Comparison of ENCODE assay signal across 9 mouse cellular contexts in genomic region chr7:128860141-128860540, GRCm38 (mm10).
DNase-seq lines count a peak whose midpoint lies in the region; ATAC-seq and TF ChIP-seq lines count a peak whose summit lies in the region.
"Had no signal": no experiment of that assay in that cellular context is flagged by ENCODE, and none has a peak within 500 bp of the region (broad histone marks: within the 10 kb centered on the region; RNA-seq: fewer than 3 reads in every experiment).

No protein-coding gene starts in this region.

- H3K9ac ChIP-seq in liver, embryonic 14.5 days (replicated peaks), result no peak overlapping the region
- H3K9ac ChIP-seq: heart, embryonic 13.5 days had no signal

- no peak overlapping the region for H3K27ac ChIP-seq in liver, embryonic 14.5 days
- H3K27ac ChIP-seq: heart, embryonic 13.5 days had no signal

- ATAC-seq in liver, embryonic 14.5 days (ENCODE audit: insufficient read depth), result peak; percentile 58

- 2% methylated on average over 3 of the region's 3 CpGs for WGBS in liver, embryonic 14.5 days (ENCODE audit: insufficient replicate concordance)

- TF ChIP-seq CTCF in liver, embryonic 14.5 days (IDR thresholded peaks at IDR 0.05; ENCODE audit: low read depth), result peak; percentile 93

- peaks cover 0 to 4% of the 10 kb centered on the region in 2 experiments; a peak in 2 of 4 replicates for H3K4me1 ChIP-seq in liver, embryonic 14.5 days (replicated peaks; ENCODE audit: control insufficient read depth in 2 of 2, insufficient read depth in 2 of 2, low read length in 1 of 2)

- no peak overlapping the region for H3K4me3 ChIP-seq in liver, embryonic 14.5 days (ENCODE audit: insufficient read depth in 1 of 2, low read depth in 2 of 2, low read length in 2 of 2)
- H3K4me3 ChIP-seq: heart, embryonic 13.5 days had no signal

- no peak overlapping the region for H3K4me2 ChIP-seq in liver, embryonic 14.5 days (ENCODE audit: low read depth)
- H3K4me2 ChIP-seq: heart, embryonic 13.5 days had no signal

- H3K36me3 ChIP-seq in liver, embryonic 14.5 days (replicated peaks; ENCODE audit: control insufficient read depth, insufficient read depth, low read depth), result no peaks in the 10 kb centered on the region
- H3K36me3 ChIP-seq: heart, embryonic 13.5 days had no signal

- no peaks in the 10 kb centered on the region for H3K27me3 ChIP-seq in liver, embryonic 14.5 days (ENCODE audit: control insufficient read depth, insufficient read depth, low read length)

- H3K9me3 ChIP-seq in liver, embryonic 14.5 days (ENCODE audit: control insufficient read depth, low read length), result no peaks in the 10 kb centered on the region
- H3K9me3 ChIP-seq: heart, embryonic 13.5 days had no signal

- DNase-seq in 416B (ENCODE audit: low read depth) (peak; percentile 59), NIH3T3 (ENCODE audit: low read depth) (peak; percentile 78)
- peak; percentile 85 to 89 for DNase-seq in cerebellum, postnatal 14 days
- DNase-seq in gastrocnemius, adult 18-20 months (ENCODE audit: low spot score), result peak; percentile 47
- DNase-seq in kidney, postnatal 25 days, result peak; percentile 40 to 73
- DNase-seq in liver, embryonic 14.5 days (ENCODE audit: low read depth in 3 of 3, low spot score in 3 of 3), result peak; percentile 58 to 70 (median 61)
- DNase-seq in retina, embryonic 14.5 days (ENCODE audit: low spot score), result peak; percentile 89
- peak; percentile 57 for DNase-seq in urinary bladder, postnatal 25 days (ENCODE audit: low spot score)

- no peak for TF ChIP-seq EP300 in liver, embryonic 14.5 days (IDR thresholded peaks at IDR 0.05; ENCODE audit: low read depth)
